Mouse (Mus musculus) lung, postnatal 10 days (tissue): Measurements from ENCODE around the gene Zfp955b.
"Not testable (repeated sequence)": the region's sequence is repeated elsewhere in the genome, so short reads cannot be mapped to it uniquely, and the experiment has no call there.

Source experiments
- DNase-seq: peaks from one replicate; pipeline ENCODE4 v3.0.0; 2021

The Zfp955b gene

DNA sequence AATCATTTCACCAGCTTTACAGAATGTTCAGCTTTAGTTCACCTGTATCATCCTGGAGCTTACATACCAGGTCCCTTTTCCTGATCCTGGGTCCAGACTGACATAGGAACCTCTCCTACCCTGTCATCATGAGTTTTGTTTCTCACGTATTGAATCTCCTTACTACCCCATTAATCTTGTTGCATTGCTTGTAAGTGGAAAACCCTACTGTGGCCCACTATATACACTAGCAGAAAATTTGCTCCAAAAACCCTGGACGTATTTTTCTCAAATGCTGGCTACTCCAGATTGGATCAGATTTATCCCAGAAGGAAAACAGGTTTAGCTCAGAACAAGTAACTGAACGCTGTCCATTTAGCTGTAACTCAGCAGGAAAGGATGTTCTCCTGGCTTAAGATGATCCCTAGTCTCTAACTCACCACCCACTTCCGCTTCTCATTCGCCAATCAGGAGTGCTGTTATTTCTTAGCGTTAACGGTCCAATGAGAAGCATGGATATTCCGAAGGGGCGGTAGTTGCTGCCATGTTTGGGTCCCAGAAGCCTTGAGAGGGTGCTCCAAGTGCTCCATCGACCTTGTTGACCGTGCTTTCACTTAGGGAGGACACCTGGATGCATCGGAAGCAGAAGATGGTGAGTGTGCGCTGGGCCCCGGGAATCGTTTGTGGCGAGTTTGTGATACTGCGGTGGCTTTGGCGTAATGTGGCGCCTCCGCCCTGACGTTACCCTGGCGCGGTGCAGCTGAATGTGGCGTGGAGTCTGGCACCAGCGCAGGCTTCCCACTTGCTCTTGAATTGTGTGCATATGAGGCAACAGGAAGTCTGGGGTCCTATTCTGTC lies at the start of gene Zfp955b:
Gene Zfp955b (plus strand): TSS at position 506 of the 837 bp plus-strand sequence.
- not testable (repeated sequence) for DNase-seq

DNA sequence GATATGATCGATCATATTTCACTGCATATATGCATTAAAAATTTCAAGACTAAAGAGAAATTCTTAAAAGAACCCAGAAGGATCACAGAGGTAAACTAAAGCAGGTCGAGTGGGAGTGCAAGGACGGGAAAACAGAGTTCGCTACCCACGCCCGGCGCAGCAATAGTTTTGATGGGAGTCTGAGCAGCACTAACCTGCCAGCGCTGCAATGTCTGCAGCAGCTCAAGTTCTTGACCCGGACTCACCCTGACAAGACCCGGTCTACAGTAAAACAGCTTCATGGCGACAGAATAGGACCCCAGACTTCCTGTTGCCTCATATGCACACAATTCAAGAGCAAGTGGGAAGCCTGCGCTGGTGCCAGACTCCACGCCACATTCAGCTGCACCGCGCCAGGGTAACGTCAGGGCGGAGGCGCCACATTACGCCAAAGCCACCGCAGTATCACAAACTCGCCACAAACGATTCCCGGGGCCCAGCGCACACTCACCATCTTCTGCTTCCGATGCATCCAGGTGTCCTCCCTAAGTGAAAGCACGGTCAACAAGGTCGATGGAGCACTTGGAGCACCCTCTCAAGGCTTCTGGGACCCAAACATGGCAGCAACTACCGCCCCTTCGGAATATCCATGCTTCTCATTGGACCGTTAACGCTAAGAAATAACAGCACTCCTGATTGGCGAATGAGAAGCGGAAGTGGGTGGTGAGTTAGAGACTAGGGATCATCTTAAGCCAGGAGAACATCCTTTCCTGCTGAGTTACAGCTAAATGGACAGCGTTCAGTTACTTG lies 34.6 kb upstream of the Zfp955b start, which contains the start of gene Zfp955a:
Gene Zfp955a (minus strand): TSS at position 616 of the 789 bp plus-strand sequence.
- DNase-seq, result not testable (repeated sequence)

GRCm38 (mm10) chr17:33255319-33255657 lies 34.1 kb upstream of the Zfp955b start:
- DNase-seq, result not testable (repeated sequence)

GRCm38 (mm10) chr17:33264376-33264775 lies 25.0 kb upstream of the Zfp955b start, which contains the start of gene Olfr63:
Gene Olfr63, plus strand, starts transcription at chr17:33264676.
- no peak for DNase-seq

GRCm38 (mm10) chr17:33268907-33269306 lies 20.4 kb upstream of the Zfp955b start:
- DNase-seq, result no peak

DNA sequence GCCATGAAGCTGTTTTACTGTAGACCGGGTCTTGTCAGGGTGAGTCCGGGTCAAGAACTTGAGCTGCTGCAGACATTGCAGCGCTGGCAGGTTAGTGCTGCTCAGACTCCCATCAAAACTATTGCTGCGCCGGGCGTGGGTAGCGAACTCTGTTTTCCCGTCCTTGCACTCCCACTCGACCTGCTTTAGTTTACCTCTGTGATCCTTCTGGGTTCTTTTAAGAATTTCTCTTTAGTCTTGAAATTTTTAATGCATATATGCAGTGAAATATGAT lies 469 bp downstream of the Zfp955b start:
- DNase-seq, result not testable (repeated sequence)

GRCm38 (mm10) chr17:33352981-33353380 lies 63.6 kb downstream of the Zfp955b start:
- no peak for DNase-seq
